Mouse (Mus musculus): ENCODE data around the gene Arhgap23.

DNA sequence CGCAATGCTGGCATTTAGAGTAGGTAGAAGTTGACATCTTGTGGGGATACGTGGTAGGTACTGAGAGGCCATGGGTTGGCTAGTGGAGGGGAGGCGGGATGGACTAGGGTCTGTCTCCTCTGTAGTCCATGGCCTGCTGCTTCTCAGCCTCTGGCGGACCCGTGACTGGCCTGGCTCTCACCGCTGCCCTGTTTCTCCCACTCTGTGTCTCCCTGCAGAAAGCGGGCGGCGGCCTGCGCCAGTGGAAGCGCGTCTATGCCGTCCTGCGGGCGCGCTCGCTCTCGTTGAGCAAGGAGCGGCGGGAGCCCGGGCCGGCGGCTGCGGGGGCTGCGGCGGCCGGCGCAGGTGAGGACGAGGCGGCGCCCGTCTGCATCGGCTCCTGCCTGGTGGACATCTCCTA, 47.8 kb downstream of the Arhgap23 start:
- TF ChIP-seq CTCF (IDR thresholded peaks at IDR 0.05; ENCODE audit: low read depth) (no peak), EP300 (optimal IDR thresholded peaks at IDR 0.05) (no peak)

Data from stomach, postnatal 0 days (tissue).